Mouse (Mus musculus) stomach, embryonic 15.5 days (tissue): ENCODE data around the gene Cipc. TPM values are rescaled to one million over a fixed set of nuclear protein-coding genes. Genes with fewer than 3 reads are reported as not detected.

Experiments
- ATAC-seq: fragments of 200-750 bp; cut with Nextera tagmentation; 2 replicates; pipeline ENCODE4 v1.8.0; 2017; ENCODE audit warnings: low read depth, moderate number of reproducible peaks, moderate TSS enrichment; ENCODE audit not compliant: insufficient read depth, low FRiP score
- H3K27ac ChIP-seq: fragments of 300-500 bp; sonication (generic); 2 replicates; pipeline ENCODE4 v1.5.1; 2015; ENCODE audit warnings: mild to moderate bottlenecking, inconsistent platforms
- H3K27me3 ChIP-seq: fragments of 300-500 bp; sonication (generic); replicated peaks from 2 replicates; pipeline ENCODE4 v1.6.1; 2015; ENCODE audit warnings: inconsistent platforms
- H3K36me3 ChIP-seq: fragments of 300-500 bp; sonication (generic); 2 replicates; pipeline ENCODE4 v1.6.1; 2015; ENCODE audit warnings: inconsistent platforms
- H3K4me1 ChIP-seq: fragments of 300-500 bp; sonication (generic); 2 replicates; pipeline ENCODE4 v1.6.1; 2015; ENCODE audit warnings: inconsistent platforms
- H3K4me2 ChIP-seq: fragments of 300-500 bp; sonication (generic); 2 replicates; pipeline ENCODE4 v1.6.1; 2015; ENCODE audit warnings: mild to moderate bottlenecking, inconsistent platforms
- H3K4me3 ChIP-seq: fragments of 300-500 bp; sonication (generic); replicated peaks from 2 replicates; pipeline ENCODE4 v1.5.1; 2015; ENCODE audit warnings: inconsistent platforms
- H3K9ac ChIP-seq: fragments of 300-500 bp; sonication (generic); 2 replicates; pipeline ENCODE4 v1.6.1; 2015; ENCODE audit warnings: inconsistent platforms
- H3K9me3 ChIP-seq: fragments of 300-500 bp; sonication (generic); 2 replicates; pipeline ENCODE4 v1.6.1; 2016; ENCODE audit warnings: inconsistent platforms
- WGBS: fragments of 180-500 bp; shearing (Covaris S2); methylation state at CpG from one replicate; pipeline ENCODE4 v1.1.7; 2015; 5-methylcytosine and 5-hydroxymethylcytosine counted together
- polyA plus RNA-seq: library from polyadenylated mRNA; unstranded; fragments of >200 nt; fragmentation: Nextera tagmentation; extraction: Ambion mirVana; gene quantifications from 2 replicates; pipeline ENCODE4 v1.2.1, GENCODE M21; 2015

The Cipc gene
- polyA plus RNA-seq, 1 experiment from 2014 or later: 15.4 TPM

- Histone ChIP-seq H3K4me3 (no peak overlapping the region), H3K27me3 (no peaks in the 10 kb centered on the region), H3K27ac (no peak overlapping the region), H3K36me3 (no peaks in the 10 kb centered on the region), H3K4me2 (no peak overlapping the region), H3K4me1 (no peaks in the 10 kb centered on the region), H3K9me3 (no peaks in the 10 kb centered on the region), H3K9ac (no peak overlapping the region)
- ATAC-seq: no peak
- WGBS: 55% methylated on average over 7 of the region's 7 CpGs
These were observed 55.4 kb downstream of the Cipc start for GRCm38 (mm10) chr12:87002209-87002608.

DNA sequence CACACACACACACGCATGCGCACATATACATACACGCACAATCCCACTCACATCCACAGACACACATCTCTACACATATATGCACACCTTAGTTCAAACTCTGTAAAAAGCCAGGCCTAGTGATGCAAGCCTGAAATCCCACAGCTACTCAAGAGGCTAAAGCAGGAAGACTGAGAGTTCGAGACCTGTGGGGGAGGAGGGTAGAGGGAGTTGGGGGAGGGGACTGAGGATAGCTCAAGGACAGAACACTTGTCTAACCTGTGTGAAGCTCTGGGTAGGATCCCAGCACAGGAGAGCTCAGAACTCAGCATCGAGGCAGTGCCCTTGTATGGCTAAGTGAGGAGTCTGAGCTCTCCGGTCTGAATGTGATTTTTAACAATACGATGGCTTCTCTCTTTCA is 56.0 kb downstream of the Cipc start:
- no peaks in the 10 kb centered on the region for H3K27me3 ChIP-seq
- H3K9ac ChIP-seq: no peak overlapping the region
- no peak overlapping the region for H3K4me3 ChIP-seq
- no peaks in the 10 kb centered on the region for H3K36me3 ChIP-seq
- H3K27ac ChIP-seq: no peak overlapping the region
- WGBS: 72% methylated on average over 7 of the region's 7 CpGs
- no peaks in the 10 kb centered on the region for H3K4me1 ChIP-seq
- no peaks in the 10 kb centered on the region for H3K9me3 ChIP-seq
- ATAC-seq: no peak
- no peak overlapping the region for H3K4me2 ChIP-seq

- Histone ChIP-seq H3K4me2 (no peak overlapping the region), H3K4me1 (no peaks in the 10 kb centered on the region), H3K36me3 (no peaks in the 10 kb centered on the region), H3K4me3 (no peak overlapping the region), H3K27me3 (no peaks in the 10 kb centered on the region), H3K27ac (no peak overlapping the region), H3K9me3 (no peaks in the 10 kb centered on the region), H3K9ac (no peak overlapping the region)
- no peak for ATAC-seq
- 44% methylated on average over 3 of the region's 3 CpGs for WGBS
These were observed 56.8 kb downstream of the Cipc start for GRCm38 (mm10) chr12:87003606-87004005.

DNA sequence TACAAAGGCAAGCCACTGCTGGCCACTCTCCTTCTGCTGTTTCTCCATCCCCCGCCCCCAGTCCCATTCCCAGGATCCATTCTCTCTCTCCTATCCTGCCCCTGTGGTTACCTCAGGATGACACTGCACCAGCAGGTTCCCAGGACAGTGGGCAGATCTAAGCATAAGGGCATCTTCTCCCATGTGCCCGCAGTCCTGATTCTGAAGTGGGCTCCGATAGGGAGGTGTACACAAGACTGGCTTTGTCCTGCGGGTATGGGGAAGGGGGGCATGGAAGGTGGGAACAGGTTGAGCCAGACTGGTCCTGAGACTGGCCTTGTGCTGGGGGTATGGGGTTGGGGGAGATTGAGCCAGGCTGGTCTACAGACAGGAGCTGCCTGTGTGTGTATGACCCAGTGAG is 57.8 kb downstream of the Cipc start:
- 84% methylated on average over 4 of the region's 4 CpGs for WGBS
- no peaks in the 10 kb centered on the region for H3K9me3 ChIP-seq
- no peak for ATAC-seq

More for the DNA sequence above, 57.8 kb downstream of the Cipc start:
- H3K4me1 ChIP-seq: no peaks in the 10 kb centered on the region
- no peak overlapping the region for H3K9ac ChIP-seq
- H3K4me3 ChIP-seq: no peak overlapping the region
- no peaks in the 10 kb centered on the region for H3K27me3 ChIP-seq
- no peak overlapping the region for H3K27ac ChIP-seq
- no peaks in the 10 kb centered on the region for H3K36me3 ChIP-seq
- H3K4me2 ChIP-seq: no peak overlapping the region

Other genes starting within 250 kb of the Cipc start
- 7.1 and 9.0 TPM in 2 replicates for gene Angel1, start 220.6 kb upstream of the Cipc start, polyA plus RNA-seq
- gene Lrrc74a, start 212.7 kb upstream of the Cipc start, polyA plus RNA-seq: 0.08 TPM in 1 of 2 replicates, not detected in the other
- 28.4 and 29.3 TPM in 2 replicates for gene Irf2bpl, start 62.2 kb upstream of the Cipc start, polyA plus RNA-seq
- gene Zdhhc22, start 43.4 kb downstream of the Cipc start, polyA plus RNA-seq: 0.42 and 0.53 TPM in 2 replicates
- 0.76 and 1.2 TPM in 2 replicates for gene Tmem63c, start 74.3 kb downstream of the Cipc start, polyA plus RNA-seq
- gene Ngb, start 155.5 kb downstream of the Cipc start, polyA plus RNA-seq: 2.4 and 2.6 TPM in 2 replicates
- gene Gstz1, start 200.1 kb downstream of the Cipc start, polyA plus RNA-seq: 37.5 and 38.0 TPM in 2 replicates
- gene Pomt2, start 200.9 kb downstream of the Cipc start, polyA plus RNA-seq: 12.3 and 16.7 TPM in 2 replicates